Mouse (Mus musculus) heart, embryonic 10.5 days (tissue): ENCODE measurements around the gene Hdac10. TPM values are rescaled to one million over a fixed set of nuclear protein-coding genes. Genes with fewer than 3 reads are reported as not detected.
A peak's percentile ranks its signal among the peaks of the same experiment; 100 is the strongest.

Experiments used
- DNase-seq: peaks from one replicate; pipeline ENCODE4 v3.0.0-alpha.2; 2017; ENCODE audit warnings: low spot score
- H3K27ac ChIP-seq: fragments of 300-500 bp; sonication (generic); 2 replicates; pipeline ENCODE4 v1.5.1; 2016; ENCODE audit warnings: mild to moderate bottlenecking
- H3K27me3 ChIP-seq: fragments of 300-500 bp; sonication (generic); 2 replicates; pipeline ENCODE4 v1.6.1; 2016; ENCODE audit warnings: mild to moderate bottlenecking; ENCODE audit not compliant: poor library complexity, insufficient read depth, severe bottlenecking
- H3K36me3 ChIP-seq: fragments of 300-500 bp; sonication (generic); 2 replicates; pipeline ENCODE4 v1.6.1; 2016; ENCODE audit warnings: mild to moderate bottlenecking, moderate library complexity
- H3K4me1 ChIP-seq: fragments of 300-500 bp; sonication (generic); 2 replicates; pipeline ENCODE4 v1.6.1; 2016; ENCODE audit warnings: mild to moderate bottlenecking
- H3K4me3 ChIP-seq: fragments of 300-500 bp; sonication (generic); 2 replicates; pipeline ENCODE4 v1.5.1; 2016; ENCODE audit warnings: mild to moderate bottlenecking, moderate library complexity
- H3K9me3 ChIP-seq: fragments of 300-500 bp; sonication (generic); 2 replicates; pipeline ENCODE4 v1.6.1; 2016; ENCODE audit warnings: mild to moderate bottlenecking, moderate library complexity
- WGBS: fragments of 180-500 bp; shearing (Covaris S2); methylation state at CpG from one replicate; pipeline ENCODE4 v1.1.7; 2016; 5-methylcytosine and 5-hydroxymethylcytosine counted together
- polyA plus RNA-seq: library from polyadenylated mRNA; unstranded; fragments of >200 nt; fragmentation: Nextera tagmentation; extraction: Ambion mirVana; gene quantifications from 2 replicates; pipeline ENCODE4 v1.2.1, GENCODE M21; 2016

Hdac10 gene
- 18.5 and 19.0 TPM in 2 replicates for polyA plus RNA-seq

DNA sequence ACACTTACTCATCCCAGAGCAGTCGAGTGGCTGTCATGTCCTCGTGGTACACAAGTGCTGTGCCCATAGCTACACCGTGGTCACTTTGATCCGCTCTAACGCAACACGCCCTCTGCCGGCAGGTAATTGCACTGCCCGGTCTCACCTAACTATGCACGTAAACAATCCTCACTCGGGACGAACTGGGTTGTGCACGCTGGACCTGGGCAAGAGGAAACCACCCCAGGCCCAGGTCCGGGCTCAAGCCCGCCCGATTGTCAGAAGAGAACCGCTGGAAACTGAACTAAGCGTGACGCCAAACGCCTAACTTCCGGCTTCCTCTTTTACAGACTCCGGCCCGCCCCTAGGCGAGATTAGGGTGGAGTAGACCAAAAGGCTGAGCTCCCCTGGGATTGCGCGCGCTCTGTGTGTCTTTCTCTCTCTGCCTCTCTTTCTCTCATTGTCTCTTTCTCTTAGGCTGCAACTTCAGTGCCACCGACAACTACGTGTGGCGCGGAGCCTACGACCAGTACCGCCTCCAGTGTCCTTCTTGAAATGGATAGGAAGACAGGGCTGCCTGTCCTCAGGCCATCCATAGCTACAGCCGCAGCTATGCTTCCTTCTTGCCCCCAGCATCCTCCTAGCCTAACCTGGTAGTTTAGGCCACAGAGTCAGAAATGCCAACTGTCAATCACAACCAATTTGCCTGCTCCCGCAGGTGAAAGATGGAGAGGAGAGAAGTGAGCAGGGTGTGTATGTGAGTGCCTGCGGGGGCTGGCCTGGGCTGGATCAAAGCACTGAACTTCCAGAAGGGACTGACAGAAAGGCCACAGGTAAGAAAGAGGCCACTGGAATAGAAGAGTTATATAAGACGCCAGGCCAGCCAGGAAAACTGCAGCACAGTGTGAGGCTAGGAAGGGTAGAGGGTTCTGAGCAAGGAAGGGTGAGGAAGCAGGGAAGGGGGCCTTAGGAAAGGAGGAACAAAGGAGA lies at the start of gene Hdac10:
Gene Hdac10 (minus strand): TSS at position 319 of the 969 bp plus-strand sequence.
- no peaks in the 10 kb centered on the region for H3K27me3 ChIP-seq
- peaks cover 43% of the 10 kb centered on the region for H3K36me3 ChIP-seq
- H3K4me3 ChIP-seq, result peak within 1 kb of the TSS; percentile 76
- 4% methylated on average over 36 of the region's 36 CpGs for WGBS
- peak within 1 kb of the TSS; percentile 92 for H3K27ac ChIP-seq
- peak; percentile 93 for DNase-seq
- H3K9me3 ChIP-seq, result no peaks in the 10 kb centered on the region
- peaks cover 22% of the 10 kb centered on the region for H3K4me1 ChIP-seq

GRCm38 (mm10) chr15:89177576-89178259 lies 49.2 kb upstream of the Hdac10 start:
- Histone ChIP-seq H3K27me3 (no peaks in the 10 kb centered on the region), H3K4me1 (peaks cover 90% of the 10 kb centered on the region), H3K9me3 (no peaks in the 10 kb centered on the region), H3K4me3 (peak overlapping the region; percentile 87), H3K36me3 (no peaks in the 10 kb centered on the region), H3K27ac (peak overlapping the region; percentile 93)
- no peak for DNase-seq
- WGBS, result 49% methylated on average over 4 of the region's 4 CpGs

DNA sequence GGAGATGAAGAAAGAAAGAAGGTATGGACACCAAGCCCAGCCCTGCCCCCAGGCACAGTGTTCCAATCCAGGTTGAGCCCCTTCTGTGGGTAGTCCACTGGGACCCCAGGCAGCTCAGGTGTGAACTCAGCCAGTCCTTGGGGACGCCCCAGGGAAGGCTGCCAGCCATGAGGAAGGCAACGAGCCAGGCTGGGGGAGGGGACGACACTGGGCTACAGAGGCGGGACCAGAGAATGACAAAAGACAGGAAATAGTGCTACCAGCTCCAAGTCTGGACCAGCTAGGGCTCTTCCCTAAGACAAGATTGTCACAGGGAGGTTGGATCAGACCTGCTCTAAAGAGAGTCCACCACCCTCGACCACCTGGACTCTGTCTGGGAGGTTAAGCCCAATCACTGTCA lies 48.6 kb upstream of the Hdac10 start:
- H3K27me3 ChIP-seq, result no peaks in the 10 kb centered on the region
- no peaks in the 10 kb centered on the region for H3K36me3 ChIP-seq
- H3K27ac ChIP-seq, result peak overlapping the region; percentile 93
- H3K9me3 ChIP-seq, result no peaks in the 10 kb centered on the region
- peaks cover 90% of the 10 kb centered on the region for H3K4me1 ChIP-seq
- no peak for DNase-seq
- peak overlapping the region; percentile 27; the same call in 1 of the 2 replicates for H3K4me3 ChIP-seq
- 18% methylated on average over 5 of the region's 5 CpGs for WGBS

- Histone ChIP-seq H3K36me3 (no peaks in the 10 kb centered on the region), H3K27me3 (no peaks in the 10 kb centered on the region), H3K27ac (0 out of 2 replicates have a peak overlapping the region, but pooled peaks have one; percentile 25), H3K9me3 (no peaks in the 10 kb centered on the region), H3K4me1 (peaks cover 90% of the 10 kb centered on the region), H3K4me3 (no peak overlapping the region)
- WGBS, result 73% methylated on average over 13 of the region's 13 CpGs
- DNase-seq, result no peak
Observed at GRCm38 (mm10) chr15:89175411-89176155, 47.1 kb upstream of the Hdac10 start.

DNA sequence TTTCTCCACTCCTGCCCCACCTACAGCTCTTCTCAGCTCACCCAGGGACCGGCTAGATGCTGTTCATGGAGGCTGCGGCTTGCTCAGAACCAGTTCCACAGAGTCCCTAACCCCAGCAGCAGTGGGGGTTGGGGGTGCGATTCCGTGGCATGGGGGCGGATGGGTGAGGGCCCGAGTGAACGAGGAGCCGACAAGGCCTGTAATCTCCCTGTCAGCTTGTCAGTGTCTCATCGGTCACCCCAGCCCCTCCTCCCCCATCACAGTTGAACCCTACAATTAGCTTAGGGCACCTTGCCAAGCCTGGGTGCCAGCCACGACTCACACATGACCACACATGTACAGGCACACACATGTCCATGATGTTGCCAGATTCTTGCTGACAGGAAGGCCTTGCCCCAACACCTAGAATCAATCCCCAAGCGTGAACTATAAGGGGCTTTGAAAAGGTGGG lies 46.4 kb upstream of the Hdac10 start:
- DNase-seq, result no peak
- peaks cover 96% of the 10 kb centered on the region for H3K4me1 ChIP-seq
- no peaks in the 10 kb centered on the region for H3K27me3 ChIP-seq
- no peak overlapping the region; the same call in 1 of the 2 replicates for H3K4me3 ChIP-seq
- H3K36me3 ChIP-seq, result 0 out of 2 replicates have a peak, but pooled peaks cover 3% of the 10 kb centered on the region
- H3K9me3 ChIP-seq, result no peaks in the 10 kb centered on the region
- H3K27ac ChIP-seq, result peak overlapping the region; percentile 12; the same call in 1 of the 2 replicates
- WGBS, result 44% methylated on average over 11 of the region's 11 CpGs

- peak; percentile 89 for DNase-seq
- Histone ChIP-seq H3K27me3 (no peaks in the 10 kb centered on the region), H3K27ac (peak overlapping the region; percentile 90), H3K36me3 (peaks cover 5% of the 10 kb centered on the region; the same call in 1 of the 2 replicates), H3K4me1 (peaks cover 98% of the 10 kb centered on the region), H3K4me3 (peak overlapping the region; percentile 80), H3K9me3 (no peaks in the 10 kb centered on the region)
- under 1% methylated on average over 15 of the region's 15 CpGs for WGBS
Observed at GRCm38 (mm10) chr15:89173906-89174214, 45.4 kb upstream of the Hdac10 start.

DNA sequence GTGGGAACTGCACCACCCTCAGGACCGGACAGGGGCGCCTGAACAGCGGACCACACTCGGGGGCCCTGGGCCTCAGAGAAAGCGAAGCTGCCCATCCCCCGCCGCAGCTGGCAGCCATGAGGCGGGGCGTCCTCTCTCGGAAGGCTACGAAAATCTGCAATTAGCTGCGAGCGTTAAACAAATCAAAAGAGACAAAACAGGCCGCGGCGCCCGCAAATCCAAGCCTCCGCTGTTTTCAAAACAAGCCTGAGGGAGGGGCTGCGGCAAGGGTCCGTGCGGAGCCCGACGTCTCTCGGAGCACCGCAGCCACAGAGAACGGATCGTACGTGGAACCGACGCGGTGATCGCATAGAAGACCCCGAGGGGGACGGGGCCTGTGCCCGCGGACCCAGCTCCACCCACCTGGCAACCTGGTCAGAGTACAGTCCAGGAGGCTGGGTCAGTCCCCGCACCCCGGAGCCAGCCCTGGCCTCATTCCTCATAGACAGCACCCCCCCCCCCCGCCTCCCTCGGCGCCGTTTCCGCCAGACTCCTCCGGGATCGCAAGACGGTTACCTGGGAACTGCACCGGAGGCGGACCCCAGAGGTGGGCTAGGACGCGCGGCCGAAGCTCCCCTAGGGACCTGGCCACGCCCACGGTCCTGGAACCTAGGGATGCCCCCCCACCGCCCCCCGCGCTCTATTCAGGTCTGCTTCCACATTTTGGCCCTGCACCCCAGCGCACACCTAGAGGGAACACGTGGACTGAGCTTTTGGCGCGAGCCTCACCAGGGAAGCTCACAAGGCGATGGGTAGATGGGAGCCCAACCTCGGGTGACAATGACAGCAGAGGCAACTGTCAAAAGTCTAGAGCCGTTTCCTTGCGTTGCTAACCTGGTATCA lies 44.8 kb upstream of the Hdac10 start:
- Histone ChIP-seq H3K27me3 (no peaks in the 10 kb centered on the region), H3K36me3 (peaks cover 10% of the 10 kb centered on the region), H3K27ac (peak overlapping the region; percentile 90), H3K4me3 (peak overlapping the region; percentile 80), H3K4me1 (peaks cover 98% of the 10 kb centered on the region), H3K9me3 (no peaks in the 10 kb centered on the region)
- DNase-seq, result no peak
- WGBS, result under 1% methylated on average over 64 of the region's 65 CpGs

GRCm38 (mm10) chr15:89172276-89172935 lies 43.9 kb upstream of the Hdac10 start:
- Histone ChIP-seq H3K27me3 (no peaks in the 10 kb centered on the region), H3K36me3 (peaks cover 18% of the 10 kb centered on the region), H3K9me3 (no peaks in the 10 kb centered on the region), H3K27ac (peak overlapping the region; percentile 90), H3K4me1 (peaks cover 95% of the 10 kb centered on the region), H3K4me3 (peak overlapping the region; percentile 80)
- no peak for DNase-seq
- 49% methylated on average over 17 of the region's 17 CpGs for WGBS

GRCm38 (mm10) chr15:89171526-89172051 lies 43.1 kb upstream of the Hdac10 start:
- Histone ChIP-seq H3K9me3 (no peaks in the 10 kb centered on the region), H3K4me1 (peaks cover 87% of the 10 kb centered on the region), H3K27ac (peak overlapping the region; percentile 32; the same call in 1 of the 2 replicates), H3K4me3 (no peak overlapping the region), H3K36me3 (peaks cover 26% of the 10 kb centered on the region), H3K27me3 (no peaks in the 10 kb centered on the region)
- 91% methylated on average over 5 of the region's 5 CpGs for WGBS
- DNase-seq, result no peak

DNA sequence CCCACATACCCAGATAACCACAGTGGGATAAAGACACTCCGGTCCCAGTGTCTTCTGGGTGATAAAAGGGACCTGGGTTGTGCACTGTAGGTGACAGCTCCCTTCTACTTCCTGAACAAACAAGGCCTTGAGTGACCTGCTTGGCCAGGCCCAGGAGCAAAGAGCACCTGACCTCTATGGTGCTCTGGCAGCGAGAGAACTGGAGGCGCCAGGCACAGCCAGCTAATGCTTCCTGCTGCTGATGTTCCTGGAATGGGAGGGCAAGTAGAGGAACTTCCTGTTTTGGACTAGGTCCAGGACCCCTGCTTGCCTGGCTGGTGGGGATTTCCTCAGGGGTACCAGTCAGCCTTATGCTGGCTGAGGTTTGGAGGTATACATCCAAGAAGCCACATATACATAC lies 41.6 kb upstream of the Hdac10 start:
- 38% methylated on average over 3 of the region's 3 CpGs for WGBS
- Histone ChIP-seq H3K9me3 (no peaks in the 10 kb centered on the region), H3K36me3 (peaks cover 41% of the 10 kb centered on the region), H3K4me3 (peak overlapping the region; percentile 46; the same call in 1 of the 2 replicates), H3K4me1 (peaks cover 72% of the 10 kb centered on the region), H3K27ac (peak overlapping the region; percentile 88), H3K27me3 (no peaks in the 10 kb centered on the region)
- no peak for DNase-seq

DNA sequence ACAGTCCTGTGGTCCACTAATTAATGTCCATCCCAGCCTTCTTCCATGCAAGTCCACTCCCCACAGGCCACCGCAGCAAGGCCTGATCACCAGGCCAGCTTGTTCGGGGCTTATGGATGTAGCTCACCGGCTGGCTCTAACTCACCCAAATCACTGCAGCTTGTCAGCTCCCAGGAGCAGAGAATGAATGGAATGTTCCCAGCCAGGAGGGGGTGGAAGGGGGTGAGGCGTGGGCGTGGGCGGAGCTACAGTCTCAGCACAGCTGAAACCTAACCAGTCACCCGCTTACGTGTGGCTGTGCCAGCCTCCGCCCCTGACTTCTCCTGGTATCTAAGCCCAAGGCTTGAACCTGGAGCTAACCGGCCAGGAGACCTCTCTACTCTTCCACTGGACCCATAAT lies 40.9 kb upstream of the Hdac10 start:
- Histone ChIP-seq H3K27ac (peak overlapping the region; percentile 88), H3K36me3 (peaks cover 48% of the 10 kb centered on the region), H3K9me3 (no peaks in the 10 kb centered on the region), H3K4me3 (peak overlapping the region; percentile 46), H3K27me3 (no peaks in the 10 kb centered on the region), H3K4me1 (peaks cover 66% of the 10 kb centered on the region)
- WGBS, result 2% methylated on average over 10 of the region's 10 CpGs
- peak; percentile 94 for DNase-seq
